Mouse (Mus musculus): Measurements from ENCODE around the gene E030025P04Rik. TPM values are rescaled to one million over a fixed set of nuclear protein-coding genes. Genes with fewer than 3 reads are reported as not detected.

The E030025P04Rik gene
- polyA plus RNA-seq (2015; fragmentation: Nextera tagmentation; extraction: Ambion mirVana): not detected in 2 replicates

DNA sequence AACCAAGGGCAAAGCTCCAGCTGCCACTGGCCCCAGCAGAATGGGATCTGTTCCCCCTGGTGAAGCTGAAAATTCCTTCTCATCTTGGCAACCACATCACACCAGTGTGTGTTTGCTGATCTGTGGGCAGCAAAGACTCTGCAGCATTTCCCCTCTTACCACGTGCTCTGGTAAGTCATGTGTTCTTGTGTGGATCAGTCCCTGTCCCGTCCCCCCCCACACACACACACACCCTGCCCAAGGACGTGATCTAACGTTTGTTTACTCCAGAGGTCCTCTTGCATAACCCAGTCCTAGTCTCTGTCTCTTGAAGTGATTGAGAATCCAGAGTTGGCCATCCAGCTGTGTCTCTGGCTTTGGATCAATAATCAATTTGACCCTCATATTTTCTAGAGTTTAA is at the start of gene E030025P04Rik:
Gene E030025P04Rik (minus strand): TSS at position 134 of the 400 bp plus-strand sequence.
- no peaks in the 10 kb centered on the region for H3K36me3 ChIP-seq (ENCODE audit: control insufficient read depth, insufficient read depth)
- H3K9me3 ChIP-seq (replicated peaks; ENCODE audit: control insufficient read depth, low read length): no peaks in the 10 kb centered on the region
- H3K4me3 ChIP-seq (ENCODE audit: low read length): no peak within 1 kb of the TSS
- no peaks in the 10 kb centered on the region for H3K27me3 ChIP-seq (ENCODE audit: control insufficient read depth, insufficient read depth, low read length)
- no peak within 1 kb of the TSS for H3K4me2 ChIP-seq (ENCODE audit: low read depth, low read length)
- H3K4me1 ChIP-seq (ENCODE audit: control insufficient read depth, insufficient read depth, low read length): no peaks in the 10 kb centered on the region
- no peak within 1 kb of the TSS for H3K9ac ChIP-seq (ENCODE audit: low read length)
- H3K27ac ChIP-seq (ENCODE audit: low read length): no peak within 1 kb of the TSS
- ATAC-seq (replicated peaks; ENCODE audit: extremely low read depth, insufficient read depth, low FRiP score): no peak
- WGBS: 59% methylated on average over 4 of the region's 4 CpGs

DNA sequence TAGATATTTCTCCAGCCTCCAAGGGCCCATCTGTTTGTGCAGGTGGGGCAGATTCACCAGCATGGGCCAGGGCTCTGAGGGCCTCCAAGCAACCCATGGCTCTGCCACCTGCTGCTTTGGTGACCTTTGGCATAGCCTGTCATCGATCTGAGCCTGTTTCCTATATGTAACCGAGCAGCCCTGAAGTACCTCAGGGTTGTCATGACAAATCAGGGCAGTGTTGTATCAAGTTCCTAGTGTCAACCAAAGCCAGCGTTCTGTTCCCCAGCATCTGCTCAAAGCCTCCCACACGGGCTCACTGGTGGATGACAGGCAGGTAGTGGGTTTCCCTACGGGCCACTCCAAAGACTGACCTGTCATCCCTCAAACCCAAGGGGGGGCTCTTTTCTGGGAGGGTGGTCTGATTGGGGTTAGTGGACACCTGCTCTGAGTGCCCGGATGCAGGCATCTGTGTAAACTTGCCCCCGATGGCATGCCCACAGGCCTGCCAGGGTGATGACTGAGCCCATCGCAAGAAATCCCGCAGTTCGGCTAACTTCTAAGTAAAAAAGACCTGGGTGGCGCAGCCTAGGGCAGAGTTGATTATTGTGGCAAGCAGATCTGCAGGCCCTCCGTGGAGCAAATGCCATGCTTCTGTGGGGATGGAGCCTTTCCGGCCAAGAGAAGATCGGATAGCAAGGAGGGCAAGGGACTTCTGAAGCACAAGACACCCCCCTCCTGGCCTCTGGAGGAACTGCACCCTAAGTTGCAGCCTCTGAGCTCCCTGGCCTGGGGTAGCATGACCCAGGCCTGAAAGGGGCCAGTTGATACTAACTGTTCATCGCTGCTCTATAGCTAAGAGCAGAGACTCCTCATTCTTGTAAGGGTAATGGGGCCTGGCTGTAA is 48.7 kb upstream of the E030025P04Rik start:
- Histone ChIP-seq H3K4me1 (ENCODE audit: control insufficient read depth, insufficient read depth, low read length) (no peaks in the 10 kb centered on the region), H3K27ac (ENCODE audit: low read length) (no peak overlapping the region), H3K27me3 (ENCODE audit: control insufficient read depth, insufficient read depth, low read length) (no peaks in the 10 kb centered on the region; the same call in 1 of the 2 replicates), H3K36me3 (ENCODE audit: control insufficient read depth, insufficient read depth) (no peaks in the 10 kb centered on the region), H3K9me3 (replicated peaks; ENCODE audit: control insufficient read depth, low read length) (0 out of 2 replicates have a peak, but pooled peaks cover 2% of the 10 kb centered on the region), H3K4me2 (ENCODE audit: low read depth, low read length) (no peak overlapping the region), H3K4me3 (ENCODE audit: low read length) (no peak overlapping the region), H3K9ac (ENCODE audit: low read length) (no peak overlapping the region)
- no peak; the same call in 1 of the 2 replicates for ATAC-seq (replicated peaks; ENCODE audit: extremely low read depth, insufficient read depth, low FRiP score)
- WGBS: 47% methylated on average over 15 of the region's 15 CpGs

DNA sequence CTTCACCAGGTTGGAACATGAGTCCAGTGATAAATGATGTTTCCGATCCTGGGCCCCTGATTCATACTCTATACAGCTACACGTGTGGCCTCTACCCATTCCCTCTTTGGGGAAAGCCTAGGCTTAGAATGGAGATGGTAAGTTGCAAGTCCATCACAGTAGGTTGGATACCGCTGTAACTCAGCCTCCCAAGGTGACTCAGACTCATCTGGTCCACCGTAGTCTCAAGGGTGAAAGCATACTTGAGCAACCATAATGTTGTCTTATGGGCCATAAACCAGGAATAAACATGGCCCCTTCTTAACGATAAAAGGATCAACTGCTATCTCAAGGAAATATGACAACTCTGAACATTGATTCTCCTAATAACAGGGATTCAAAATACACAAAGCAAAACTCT is 44.1 kb upstream of the E030025P04Rik start:
- no peak overlapping the region for H3K4me2 ChIP-seq (ENCODE audit: low read depth, low read length)
- no peaks in the 10 kb centered on the region for H3K4me1 ChIP-seq (ENCODE audit: control insufficient read depth, insufficient read depth, low read length)
- no peak overlapping the region for H3K9ac ChIP-seq (ENCODE audit: low read length)
- no peak for ATAC-seq (replicated peaks; ENCODE audit: extremely low read depth, insufficient read depth, low FRiP score)
- H3K27ac ChIP-seq (ENCODE audit: low read length): no peak overlapping the region
- 84% methylated on average over 5 of the region's 5 CpGs for WGBS
- no peaks in the 10 kb centered on the region for H3K36me3 ChIP-seq (ENCODE audit: control insufficient read depth, insufficient read depth)
- no peaks in the 10 kb centered on the region for H3K9me3 ChIP-seq (replicated peaks; ENCODE audit: control insufficient read depth, low read length)
- H3K27me3 ChIP-seq (ENCODE audit: control insufficient read depth, insufficient read depth, low read length): no peaks in the 10 kb centered on the region; the same call in 1 of the 2 replicates
- H3K4me3 ChIP-seq (ENCODE audit: low read length): no peak overlapping the region

DNA sequence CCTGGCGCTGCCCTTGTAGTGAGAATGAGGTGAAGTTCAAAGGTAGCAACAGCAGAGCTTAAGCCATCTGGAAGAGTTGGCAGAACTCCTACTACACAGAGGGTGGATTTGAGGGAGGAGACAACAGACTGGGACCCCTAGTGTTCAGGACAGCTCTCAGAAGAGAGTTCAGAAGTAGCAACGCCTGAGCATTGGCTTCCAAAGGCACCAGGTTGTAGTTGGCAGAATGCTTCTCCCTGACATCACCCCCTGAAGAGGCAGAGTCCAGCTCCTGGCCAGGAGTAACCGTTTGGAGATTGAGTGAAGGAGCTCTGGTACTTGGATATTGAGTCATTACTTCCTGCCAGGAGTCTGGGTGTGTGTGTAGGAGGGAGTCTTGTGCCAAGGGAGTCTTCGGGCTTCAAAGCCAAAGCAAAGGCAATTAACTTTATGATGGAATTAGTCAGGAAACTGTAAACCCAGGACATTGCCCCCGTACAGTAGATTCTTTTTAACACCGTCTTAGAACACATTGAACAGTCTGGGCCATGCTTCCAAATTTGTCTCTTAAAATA is 43.5 kb upstream of the E030025P04Rik start:
- Histone ChIP-seq H3K27me3 (ENCODE audit: control insufficient read depth, insufficient read depth, low read length) (no peaks in the 10 kb centered on the region; the same call in 1 of the 2 replicates), H3K36me3 (ENCODE audit: control insufficient read depth, insufficient read depth) (no peaks in the 10 kb centered on the region), H3K4me3 (ENCODE audit: low read length) (no peak overlapping the region), H3K4me2 (ENCODE audit: low read depth, low read length) (no peak overlapping the region), H3K9ac (ENCODE audit: low read length) (no peak overlapping the region), H3K27ac (ENCODE audit: low read length) (no peak overlapping the region), H3K9me3 (replicated peaks; ENCODE audit: control insufficient read depth, low read length) (no peaks in the 10 kb centered on the region), H3K4me1 (ENCODE audit: control insufficient read depth, insufficient read depth, low read length) (no peaks in the 10 kb centered on the region)
- WGBS: 64% methylated on average over 6 of the region's 6 CpGs
- ATAC-seq (replicated peaks; ENCODE audit: extremely low read depth, insufficient read depth, low FRiP score): no peak

DNA sequence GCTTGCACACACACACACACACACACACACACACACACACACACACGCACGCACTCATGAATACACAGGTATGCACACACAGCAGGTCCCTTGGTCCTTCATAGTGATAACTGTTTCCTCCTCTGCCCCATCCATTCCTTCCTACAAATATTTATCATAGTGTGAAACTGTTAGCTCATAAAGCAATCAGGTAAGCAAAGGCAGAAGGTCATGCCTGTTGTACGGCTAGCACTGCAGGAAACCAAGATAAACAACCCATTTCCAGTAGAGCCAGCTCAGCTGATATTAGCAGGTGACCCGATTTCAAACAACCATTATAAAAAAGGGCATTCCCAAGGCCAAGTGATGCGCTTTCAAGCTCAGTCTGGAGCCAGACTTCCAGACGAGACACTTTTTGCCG is 36.9 kb upstream of the E030025P04Rik start:
- 62% methylated on average over 7 of the region's 7 CpGs for WGBS
- no peak overlapping the region for H3K4me3 ChIP-seq (ENCODE audit: low read length)
- H3K9ac ChIP-seq (ENCODE audit: low read length): no peak overlapping the region
- no peaks in the 10 kb centered on the region for H3K9me3 ChIP-seq (replicated peaks; ENCODE audit: control insufficient read depth, low read length)
- no peak overlapping the region for H3K4me2 ChIP-seq (ENCODE audit: low read depth, low read length)
- H3K4me1 ChIP-seq (ENCODE audit: control insufficient read depth, insufficient read depth, low read length): no peaks in the 10 kb centered on the region
- H3K27ac ChIP-seq (ENCODE audit: low read length): no peak overlapping the region
- no peaks in the 10 kb centered on the region for H3K36me3 ChIP-seq (ENCODE audit: control insufficient read depth, insufficient read depth)
- 0 out of 2 replicates have a peak, but pooled peaks cover 5% of the 10 kb centered on the region for H3K27me3 ChIP-seq (ENCODE audit: control insufficient read depth, insufficient read depth, low read length)
- no peak for ATAC-seq (replicated peaks; ENCODE audit: extremely low read depth, insufficient read depth, low FRiP score)

DNA sequence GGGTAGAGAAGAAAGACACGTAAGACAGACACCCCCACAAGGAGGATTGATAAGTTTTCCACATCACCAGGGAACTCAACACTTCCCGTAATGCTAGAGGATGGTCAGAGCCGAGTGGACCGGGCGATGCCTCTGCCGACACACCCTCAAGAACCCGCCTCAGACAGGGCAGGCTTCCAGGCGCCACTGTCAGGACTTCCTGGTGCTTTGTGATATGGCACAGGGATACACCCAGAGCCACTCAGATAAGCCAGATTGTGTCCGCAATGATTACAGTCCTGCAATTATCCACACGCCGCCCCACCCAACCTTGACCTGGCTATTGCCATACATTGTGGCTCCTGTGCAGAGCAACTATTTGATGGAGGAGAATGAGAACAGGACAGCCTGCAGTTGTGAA is 36.1 kb upstream of the E030025P04Rik start:
- no peak overlapping the region for H3K9ac ChIP-seq (ENCODE audit: low read length)
- no peak for ATAC-seq (replicated peaks; ENCODE audit: extremely low read depth, insufficient read depth, low FRiP score)
- WGBS: 30% methylated on average over 11 of the region's 11 CpGs
- H3K4me1 ChIP-seq (ENCODE audit: control insufficient read depth, insufficient read depth, low read length): no peaks in the 10 kb centered on the region
- no peak overlapping the region for H3K27ac ChIP-seq (ENCODE audit: low read length)
- H3K4me3 ChIP-seq (ENCODE audit: low read length): no peak overlapping the region
- no peaks in the 10 kb centered on the region for H3K36me3 ChIP-seq (ENCODE audit: control insufficient read depth, insufficient read depth)
- H3K4me2 ChIP-seq (ENCODE audit: low read depth, low read length): no peak overlapping the region
- H3K9me3 ChIP-seq (replicated peaks; ENCODE audit: control insufficient read depth, low read length): no peaks in the 10 kb centered on the region
- 0 out of 2 replicates have a peak, but pooled peaks cover 5% of the 10 kb centered on the region for H3K27me3 ChIP-seq (ENCODE audit: control insufficient read depth, insufficient read depth, low read length)

DNA sequence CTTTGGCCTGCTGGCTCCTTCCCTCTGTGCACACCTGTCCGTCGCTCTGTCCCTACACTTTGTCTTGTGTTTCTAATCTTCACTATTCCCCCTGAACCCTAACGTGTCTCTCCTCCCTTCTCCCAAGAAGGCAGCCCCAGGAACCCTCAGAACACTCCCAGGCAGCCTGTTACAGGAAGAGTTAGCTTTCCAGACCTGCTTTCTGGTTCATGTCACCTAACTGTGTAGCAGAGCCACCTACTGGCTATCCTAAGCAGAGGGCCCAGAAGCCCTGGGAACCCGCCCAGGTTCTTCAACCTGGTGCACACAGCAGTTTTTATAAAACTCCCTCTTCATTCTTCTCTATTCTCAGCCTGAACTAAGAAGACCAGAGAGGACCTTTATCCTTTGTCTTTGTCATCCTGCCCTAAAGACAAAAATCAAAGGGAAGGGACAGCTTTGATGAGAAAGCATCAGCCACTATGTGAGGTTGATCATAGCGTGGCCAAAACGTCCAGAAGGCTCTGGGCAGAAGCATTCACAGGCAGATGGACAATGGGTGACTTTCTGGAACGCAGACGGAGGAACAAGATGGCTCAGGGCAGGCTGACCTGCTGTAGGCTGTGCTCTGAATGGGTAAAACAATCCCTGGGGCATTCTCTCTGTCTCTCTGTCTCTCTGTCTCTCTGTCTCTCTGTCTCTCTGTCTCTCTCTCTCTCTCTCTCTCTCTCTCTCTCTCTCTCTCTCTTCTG is 34.8 kb upstream of the E030025P04Rik start:
- ATAC-seq (replicated peaks; ENCODE audit: extremely low read depth, insufficient read depth, low FRiP score): no peak
- H3K9me3 ChIP-seq (replicated peaks; ENCODE audit: control insufficient read depth, low read length): no peaks in the 10 kb centered on the region
- 59% methylated on average over 8 of the region's 8 CpGs for WGBS

DNA sequence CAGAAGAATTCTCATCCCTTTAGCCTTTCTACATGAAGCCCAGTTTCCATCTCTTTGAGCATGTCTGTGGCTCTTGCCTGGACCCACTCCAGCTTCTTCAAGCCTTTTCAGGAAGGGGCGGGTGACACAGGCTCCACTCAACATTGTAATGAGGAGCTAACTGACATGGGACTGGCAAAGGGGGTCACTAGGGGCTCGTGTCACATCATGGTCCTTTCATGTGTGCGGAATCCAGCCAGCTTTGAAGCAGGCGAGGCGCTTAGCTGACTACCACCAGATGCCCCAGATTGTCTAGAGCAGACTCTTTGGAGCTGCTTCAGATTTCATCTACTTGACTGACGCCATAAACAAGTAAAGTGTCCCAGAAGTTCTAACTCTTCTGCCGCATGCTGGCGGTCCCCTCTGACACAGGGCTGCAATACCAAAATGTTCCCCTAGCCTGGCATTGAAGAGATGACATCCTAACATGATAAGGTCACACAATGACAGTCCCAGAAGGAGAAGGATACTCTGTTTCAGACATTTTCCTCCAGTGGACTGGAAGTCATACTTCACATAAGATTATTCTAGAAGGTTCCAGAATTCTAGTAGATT is 31.3 kb upstream of the E030025P04Rik start:
- no peak for ATAC-seq (replicated peaks; ENCODE audit: extremely low read depth, insufficient read depth, low FRiP score)
- H3K9ac ChIP-seq (ENCODE audit: low read length): no peak overlapping the region
- 78% methylated on average over 8 of the region's 8 CpGs for WGBS

More for the DNA sequence above, 34.8 kb upstream of the E030025P04Rik start:
- H3K27ac ChIP-seq (ENCODE audit: low read length): no peak overlapping the region
- H3K9ac ChIP-seq (ENCODE audit: low read length): no peak overlapping the region
- no peaks in the 10 kb centered on the region for H3K36me3 ChIP-seq (ENCODE audit: control insufficient read depth, insufficient read depth)
- no peak overlapping the region for H3K4me2 ChIP-seq (ENCODE audit: low read depth, low read length)
- H3K27me3 ChIP-seq (ENCODE audit: control insufficient read depth, insufficient read depth, low read length): 0 out of 2 replicates have a peak, but pooled peaks cover 5% of the 10 kb centered on the region
- no peaks in the 10 kb centered on the region for H3K4me1 ChIP-seq (ENCODE audit: control insufficient read depth, insufficient read depth, low read length)
- no peak overlapping the region for H3K4me3 ChIP-seq (ENCODE audit: low read length)

More for the DNA sequence above, 31.3 kb upstream of the E030025P04Rik start:
- Histone ChIP-seq H3K36me3 (ENCODE audit: control insufficient read depth, insufficient read depth) (no peaks in the 10 kb centered on the region), H3K27ac (ENCODE audit: low read length) (no peak overlapping the region), H3K9me3 (replicated peaks; ENCODE audit: control insufficient read depth, low read length) (peaks cover 2% of the 10 kb centered on the region; the same call in 1 of the 2 replicates), H3K4me2 (ENCODE audit: low read depth, low read length) (no peak overlapping the region), H3K4me3 (ENCODE audit: low read length) (no peak overlapping the region), H3K27me3 (ENCODE audit: control insufficient read depth, insufficient read depth, low read length) (0 out of 2 replicates have a peak, but pooled peaks cover 5% of the 10 kb centered on the region), H3K4me1 (ENCODE audit: control insufficient read depth, insufficient read depth, low read length) (no peaks in the 10 kb centered on the region)

Data from heart, embryonic 16.5 days (tissue).